Mouse (Mus musculus): ENCODE measurements around the gene Nrg4.
A peak's percentile ranks its signal among the peaks of the same experiment; 100 is the strongest.
"Not testable (repeated sequence)": the region's sequence is repeated elsewhere in the genome, so short reads cannot be mapped to it uniquely, and the experiment has no call there.

Nrg4 gene

DNA sequence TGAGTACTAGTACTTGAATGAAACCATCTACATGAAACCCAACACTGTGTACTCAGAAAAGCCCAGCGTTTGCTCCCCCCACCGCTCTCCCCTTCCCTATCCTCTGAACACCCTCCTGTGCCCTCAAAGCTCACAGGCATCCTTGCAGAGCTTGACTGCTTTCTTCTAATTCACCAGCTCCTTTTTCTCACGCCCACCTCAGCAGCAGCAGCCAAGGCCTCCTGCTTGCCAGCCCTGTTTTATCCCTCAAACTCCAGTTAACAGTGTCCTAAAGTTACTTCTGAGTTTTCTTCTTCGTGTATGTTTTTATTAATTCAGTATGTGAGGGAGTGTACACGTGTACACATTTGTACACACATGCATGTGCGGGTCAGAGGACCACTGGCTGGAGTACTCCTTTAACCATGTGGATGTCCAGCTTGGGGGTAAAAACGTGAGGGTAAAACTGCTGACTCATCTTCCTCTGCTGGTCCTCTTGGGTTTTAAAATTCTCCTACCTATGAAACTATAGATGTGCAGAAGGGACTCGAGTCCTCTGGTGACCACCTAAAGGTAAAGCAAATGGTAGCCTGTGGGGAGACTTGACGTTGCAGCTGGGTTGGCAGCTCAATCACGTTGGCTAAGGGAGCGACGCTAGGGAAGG is 12.9 kb downstream of the Nrg4 start:
- DNase-seq = no peak

DNA sequence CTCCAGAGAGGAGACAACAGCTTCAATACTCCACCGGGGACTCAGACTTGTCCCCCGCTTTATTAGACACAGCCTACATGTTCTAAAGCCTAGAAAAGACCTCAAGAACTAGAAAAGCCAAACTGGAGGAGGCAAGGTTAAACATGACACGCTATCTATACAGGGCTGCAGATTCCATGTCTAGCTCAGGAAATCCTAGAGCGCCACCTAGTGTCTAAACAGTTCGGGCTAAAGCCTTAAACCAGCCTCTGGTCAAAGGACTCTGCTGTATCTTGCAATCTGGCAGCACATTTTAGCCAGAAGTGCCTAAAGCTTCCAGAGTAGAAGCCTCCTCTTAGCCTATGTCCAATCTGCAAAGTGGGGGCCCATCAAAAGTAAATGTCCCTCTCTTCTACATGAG is 15.1 kb downstream of the Nrg4 start:
- peak; percentile 85 for DNase-seq

DNA sequence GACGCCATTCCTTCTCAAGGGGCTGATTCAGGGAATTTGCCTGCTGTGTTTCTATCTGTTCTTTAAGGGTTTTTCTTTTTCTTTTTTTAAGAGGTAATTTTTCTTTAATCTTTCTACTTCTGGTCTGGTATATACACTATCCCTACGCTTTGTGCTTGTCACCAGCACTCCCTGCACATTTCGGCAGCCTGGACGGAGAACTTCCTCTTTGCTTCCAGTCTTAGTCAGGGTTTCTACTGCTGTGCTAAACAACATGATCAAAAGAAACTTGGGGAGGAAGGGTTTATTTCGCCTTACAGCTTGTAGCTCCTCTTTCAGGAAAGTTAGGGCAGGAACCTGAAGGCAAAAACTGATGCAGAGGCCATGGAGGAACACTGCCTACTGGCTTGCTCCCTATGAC is 18.2 kb downstream of the Nrg4 start:
- no peak for DNase-seq

DNA sequence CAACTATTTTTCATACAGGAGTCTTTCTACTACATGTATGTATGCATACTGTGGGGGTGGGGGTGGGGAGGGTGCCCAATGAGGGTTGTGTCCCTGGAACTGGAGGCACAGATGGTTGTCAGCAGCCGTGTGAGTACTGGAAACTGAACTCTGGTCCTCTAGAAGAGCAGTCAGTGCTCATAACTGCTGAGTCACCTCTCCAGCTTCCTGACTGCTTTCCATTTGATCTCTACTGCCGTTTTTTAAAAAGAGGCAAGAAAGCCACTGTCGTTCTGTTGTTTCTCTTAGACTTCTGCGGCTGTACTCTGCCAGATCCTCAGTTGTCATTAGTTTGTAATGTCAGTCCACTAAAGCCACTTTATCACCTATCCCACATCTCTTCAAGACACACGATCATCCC is 19.1 kb downstream of the Nrg4 start:
- no peak for DNase-seq

DNA sequence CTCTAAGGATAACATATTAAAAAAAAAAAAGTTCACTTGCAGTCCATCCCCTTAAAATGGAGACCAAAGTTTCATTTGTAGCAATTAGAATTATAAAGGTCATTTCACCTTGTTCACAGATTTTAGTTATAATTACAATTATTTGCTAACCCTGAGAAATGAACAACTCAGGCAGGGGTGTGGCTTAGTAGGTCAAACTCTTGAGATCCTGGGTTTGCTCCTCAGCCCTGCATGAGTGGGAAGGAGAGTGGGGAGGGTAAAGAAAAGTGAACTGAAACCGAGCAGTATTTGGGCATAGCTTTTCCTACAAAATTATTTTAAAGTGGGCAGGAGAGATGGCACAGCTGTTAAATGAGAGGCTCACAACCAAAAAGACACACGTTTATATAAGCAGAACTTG is 19.6 kb downstream of the Nrg4 start:
- DNase-seq = no peak

DNA sequence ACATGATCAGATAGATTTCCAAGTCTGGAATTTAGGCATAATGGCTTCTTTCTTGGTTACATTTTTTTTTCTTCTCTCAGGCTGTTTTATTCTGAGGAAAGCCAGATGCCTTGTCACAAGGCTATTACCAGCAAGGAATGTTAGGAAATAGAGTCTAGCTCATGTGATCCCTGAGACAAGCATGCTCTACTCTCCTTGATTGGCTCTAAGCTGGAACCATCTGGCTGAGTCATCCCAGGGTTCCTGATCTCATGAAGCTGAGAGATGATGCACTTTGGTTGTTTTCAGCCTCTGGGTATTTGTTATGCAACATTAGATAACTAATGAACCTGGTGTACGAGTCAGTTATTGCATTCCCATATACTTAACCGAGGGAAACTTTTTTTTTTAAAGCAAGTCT is 30.4 kb downstream of the Nrg4 start:
- no peak for DNase-seq

DNA sequence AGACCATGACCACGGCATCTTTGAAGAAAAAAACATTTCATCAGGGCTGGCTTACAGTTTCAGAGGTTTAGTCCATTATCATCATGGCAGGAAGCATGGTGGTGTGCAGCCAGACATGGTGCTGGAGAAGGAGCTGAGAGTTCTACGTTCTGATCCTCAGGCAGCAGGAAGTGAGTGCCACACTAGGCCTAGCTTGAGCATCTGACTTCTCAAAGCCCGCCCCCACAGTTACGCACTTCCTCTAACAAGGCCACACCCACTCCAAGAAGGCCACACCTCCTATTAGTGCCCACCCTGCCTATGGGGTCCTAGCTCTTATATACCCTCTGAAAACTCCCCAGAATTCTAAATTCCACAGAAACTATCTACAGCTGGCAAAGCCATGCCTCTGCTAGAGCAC is 34.7 kb downstream of the Nrg4 start:
- DNase-seq = no peak

DNA sequence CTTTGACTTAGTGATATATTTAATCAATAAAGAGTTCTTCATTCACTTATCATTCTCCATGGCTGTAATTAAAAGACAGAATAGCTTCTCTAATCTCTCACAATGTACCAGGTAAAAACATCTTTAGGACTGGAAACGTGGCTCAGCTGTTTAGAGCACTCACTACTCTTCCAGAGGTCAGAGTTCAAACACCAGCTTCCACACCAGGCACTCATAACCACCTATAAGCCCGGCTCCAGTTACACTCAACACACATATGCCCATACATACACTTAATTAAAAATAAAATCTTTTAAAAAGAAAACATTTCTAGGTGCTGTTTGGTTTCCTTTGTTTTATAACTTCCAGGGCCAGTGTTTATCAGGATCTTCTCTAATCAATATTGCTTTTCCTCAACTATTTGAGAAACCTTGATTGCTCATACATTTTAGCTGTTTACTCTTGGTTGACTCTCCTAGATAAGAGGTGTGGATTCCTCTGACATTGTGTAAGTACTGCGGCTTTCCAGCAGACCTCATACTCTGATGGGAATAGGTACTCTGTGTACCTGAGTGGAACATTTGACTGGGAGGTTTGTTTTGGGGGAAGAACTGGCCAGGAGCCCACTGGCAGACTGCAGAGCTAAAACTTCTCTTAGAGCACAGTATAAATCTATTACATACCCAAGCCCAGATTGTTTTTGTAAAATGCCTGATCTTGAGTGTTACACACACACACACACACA is 37.0 kb downstream of the Nrg4 start:
- no peak for DNase-seq

DNA sequence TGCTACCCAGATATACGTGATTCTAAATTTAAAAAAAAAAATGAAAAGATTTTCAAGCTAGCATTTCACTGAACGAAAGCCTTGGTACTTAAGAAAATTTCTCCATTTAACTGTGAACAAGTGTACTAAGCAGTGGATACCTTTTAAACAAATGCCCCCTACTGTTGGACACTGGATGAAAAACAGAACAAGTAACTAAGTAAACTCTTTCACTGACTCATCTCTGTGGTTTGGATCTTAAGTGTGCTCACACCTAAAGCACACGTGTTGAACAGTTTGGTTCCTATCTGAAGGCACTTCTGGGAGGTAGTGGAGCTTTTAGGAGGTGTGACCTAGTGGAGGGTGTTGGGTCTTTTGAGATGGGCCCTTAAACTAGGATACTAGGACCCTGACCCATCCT is 41.4 kb downstream of the Nrg4 start:
- no peak for DNase-seq

DNA sequence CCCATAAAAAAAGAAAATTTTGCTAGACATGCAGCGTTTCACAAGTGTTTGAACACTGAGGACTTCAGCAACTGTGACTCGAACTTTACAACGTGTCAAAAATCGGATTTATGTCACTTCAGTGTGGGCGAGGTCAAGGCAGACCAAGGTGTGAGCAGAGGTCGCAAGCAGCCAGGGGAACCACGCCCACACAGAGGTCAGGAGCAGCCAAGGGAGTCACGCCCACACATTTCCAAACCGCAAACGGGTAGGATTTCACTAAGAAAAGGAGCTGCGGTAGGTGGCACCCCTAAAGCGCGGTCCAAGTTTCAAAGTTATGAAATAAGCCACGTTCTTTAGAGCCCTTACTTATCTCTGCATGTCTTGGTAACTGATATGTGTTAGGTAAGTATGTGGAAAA is 43.1 kb downstream of the Nrg4 start:
- no peak for DNase-seq

DNA sequence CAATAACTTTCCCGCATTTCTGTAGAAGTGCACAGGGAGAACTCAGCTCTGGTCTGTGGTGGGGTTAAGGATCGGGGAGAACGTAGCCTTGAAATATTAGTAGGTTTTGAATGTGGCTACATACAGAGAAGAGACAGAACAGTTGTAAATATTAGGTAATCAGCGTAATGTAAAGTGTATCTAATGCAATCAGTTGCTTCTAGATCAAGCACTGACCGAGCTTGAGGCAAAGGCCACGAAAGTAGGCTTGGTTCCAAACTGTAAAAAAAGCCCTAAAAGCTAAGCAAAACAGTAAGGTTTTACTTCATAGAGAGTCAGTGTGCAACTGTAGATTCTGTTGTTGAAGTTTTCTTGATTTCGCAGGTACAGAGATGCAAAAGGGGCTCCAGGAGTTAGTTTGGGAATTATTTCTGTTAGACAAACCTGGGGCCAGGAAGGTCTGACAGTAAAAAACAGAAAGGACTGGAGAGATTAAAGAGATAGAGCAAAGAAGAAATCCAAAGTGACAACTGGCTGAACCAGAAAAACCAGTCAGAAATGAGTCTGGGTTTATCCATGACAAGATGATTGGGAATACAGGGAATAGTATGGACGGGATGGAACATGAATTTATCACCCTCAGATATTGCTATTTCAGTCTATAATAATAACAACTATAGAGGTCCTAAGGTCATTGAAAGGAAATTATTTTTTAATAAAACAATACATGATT is 47.4 kb downstream of the Nrg4 start:
- no peak for DNase-seq

DNA sequence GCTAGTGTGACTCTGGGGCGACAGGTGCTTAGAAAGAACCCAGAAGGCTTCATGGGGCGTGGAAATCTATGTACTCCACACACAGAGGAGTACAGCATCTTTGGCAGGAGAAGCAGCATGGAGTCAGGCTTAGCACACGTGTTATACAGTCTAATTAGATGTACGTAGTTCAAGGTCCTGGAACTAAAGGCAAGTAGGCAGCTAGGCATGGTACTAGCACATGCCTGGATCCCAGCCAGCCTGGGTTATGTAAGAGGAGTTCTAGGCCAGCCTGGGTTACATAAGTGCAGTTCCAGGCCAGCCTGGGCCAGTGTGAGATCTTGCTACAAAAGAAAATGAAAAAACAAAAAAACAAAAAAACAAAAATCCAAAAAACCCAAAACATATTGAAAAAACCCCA is 49.1 kb downstream of the Nrg4 start:
- DNase-seq = peak; percentile 91

DNA sequence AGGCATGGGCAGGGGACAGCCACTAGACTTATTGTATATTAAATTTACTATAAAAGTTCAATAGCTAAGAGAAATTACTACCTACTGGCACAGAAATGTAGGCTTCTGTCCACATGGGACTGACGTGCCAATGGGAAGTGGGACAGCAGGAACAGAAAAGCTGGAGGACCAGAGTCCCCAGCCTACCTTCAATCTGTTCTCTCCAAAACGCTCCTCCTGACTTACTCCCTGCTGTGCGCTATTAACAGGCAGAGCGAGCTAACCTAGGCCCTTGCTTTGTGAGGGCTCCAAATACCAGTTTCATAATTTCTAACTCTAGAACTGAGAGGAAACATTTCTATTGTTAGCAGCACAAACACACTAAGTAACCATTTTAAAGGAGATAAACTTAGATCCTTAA is 52.7 kb downstream of the Nrg4 start:
- DNase-seq = peak; percentile 93

DNA sequence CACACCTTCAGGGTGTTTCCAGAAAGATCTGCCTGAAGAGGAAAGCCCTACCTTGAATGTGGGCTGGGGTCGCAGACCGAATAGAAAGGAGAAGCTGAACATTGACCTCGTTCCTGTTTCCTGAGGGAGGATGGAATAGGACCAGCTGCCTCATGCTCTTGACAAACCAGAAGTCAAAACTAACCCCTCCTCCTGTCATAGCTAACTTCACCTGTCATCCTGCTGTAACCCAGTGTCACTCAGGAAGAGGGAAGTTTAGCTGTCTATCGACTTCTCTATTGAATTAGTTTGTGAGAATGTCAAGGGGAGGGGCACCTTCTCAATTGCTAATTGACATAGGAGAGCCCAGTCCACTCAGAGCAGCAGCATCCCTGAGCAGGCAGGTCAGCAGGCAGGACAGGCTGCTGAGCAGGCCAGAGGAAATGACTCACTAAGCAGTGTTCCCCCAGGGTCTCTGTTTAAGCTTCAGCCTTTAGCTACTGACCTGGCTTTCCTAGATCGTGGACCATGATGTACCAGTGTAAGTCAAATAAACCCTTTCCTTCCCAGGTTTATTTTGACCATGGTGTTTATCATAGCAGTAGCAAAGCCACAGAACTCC is 54.6 kb downstream of the Nrg4 start:
- DNase-seq = no peak

DNA sequence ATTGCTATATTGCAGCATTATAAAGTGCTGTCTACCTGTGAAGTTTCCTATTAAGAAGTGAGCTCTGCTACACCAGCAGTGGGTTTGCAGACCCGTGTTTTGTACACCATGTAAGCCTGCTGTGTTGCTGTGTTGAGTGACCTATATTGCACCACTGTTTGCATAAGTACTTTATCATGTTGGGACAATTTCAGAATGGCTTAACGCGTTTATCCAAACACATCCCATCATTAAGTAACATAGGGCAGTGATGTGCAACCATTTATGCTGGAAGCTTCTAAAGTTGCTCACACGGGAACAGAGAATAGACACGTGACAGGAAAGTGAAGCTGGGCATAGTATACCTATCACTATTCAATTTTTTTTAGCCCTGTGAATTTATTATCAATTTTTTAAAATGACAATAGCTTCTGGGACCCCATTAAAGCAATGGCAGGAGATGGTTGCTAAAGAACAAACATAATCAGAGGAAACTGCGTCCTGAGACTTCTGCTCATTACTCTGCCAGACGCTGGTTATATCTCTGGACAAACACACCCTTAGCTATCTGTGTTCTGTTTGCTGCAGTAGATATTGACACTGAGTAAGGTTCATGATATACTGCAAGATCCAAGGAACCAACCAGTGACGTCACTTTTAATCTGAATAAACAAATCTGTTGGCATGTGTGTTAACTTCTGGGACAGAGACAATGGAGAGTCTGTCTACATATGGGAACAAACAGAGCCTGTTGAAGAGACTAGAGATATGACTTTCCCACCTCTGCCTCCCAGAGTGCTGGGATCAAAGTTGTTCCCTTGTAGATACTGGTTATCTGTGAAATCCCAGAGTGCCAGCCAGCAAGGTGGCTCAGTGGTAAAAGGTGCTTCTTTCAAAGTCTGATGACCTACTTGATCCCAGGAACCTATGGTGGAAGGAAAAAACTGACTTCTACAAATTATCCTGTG is 62.0 kb downstream of the Nrg4 start:
- DNase-seq = no peak

DNA sequence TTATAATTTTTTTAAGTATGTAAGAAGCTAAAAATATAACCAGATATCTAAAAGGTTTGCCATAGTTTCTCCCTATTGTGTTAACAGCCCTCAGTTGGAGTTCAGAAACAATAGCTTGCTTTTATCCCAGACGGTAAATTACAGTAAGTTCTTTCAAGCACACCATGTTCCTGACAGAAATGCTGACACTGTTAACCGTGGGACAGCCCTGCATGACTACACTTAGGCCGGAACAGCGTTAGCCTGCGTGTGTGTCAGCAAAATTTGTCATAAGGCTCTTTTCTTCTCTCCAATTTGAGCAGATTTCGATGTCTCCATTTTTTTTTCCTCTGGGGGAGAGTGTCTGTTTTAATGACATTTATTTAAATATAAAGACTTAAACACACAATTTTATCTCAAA is 66.9 kb downstream of the Nrg4 start:
- no peak for DNase-seq

DNA sequence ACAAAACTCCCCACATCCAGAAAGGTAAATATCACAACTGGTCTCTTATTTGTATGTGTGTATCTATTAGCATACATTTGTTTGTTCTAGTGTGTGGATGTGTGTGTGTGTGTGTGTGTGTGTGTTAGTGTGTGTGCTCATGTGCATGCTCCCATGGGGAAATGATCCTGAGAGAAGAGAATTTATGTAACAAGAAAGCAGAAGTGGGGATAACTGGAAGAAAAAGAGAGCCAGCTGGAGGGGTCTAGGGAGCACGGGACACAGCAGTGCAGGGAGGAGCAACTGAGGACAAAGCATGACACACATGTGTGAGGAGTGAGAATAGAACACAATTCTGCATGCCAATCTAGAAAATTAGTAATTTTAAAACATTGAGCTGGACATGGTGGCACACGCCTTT is 69.5 kb downstream of the Nrg4 start:
- DNase-seq = no peak

DNA sequence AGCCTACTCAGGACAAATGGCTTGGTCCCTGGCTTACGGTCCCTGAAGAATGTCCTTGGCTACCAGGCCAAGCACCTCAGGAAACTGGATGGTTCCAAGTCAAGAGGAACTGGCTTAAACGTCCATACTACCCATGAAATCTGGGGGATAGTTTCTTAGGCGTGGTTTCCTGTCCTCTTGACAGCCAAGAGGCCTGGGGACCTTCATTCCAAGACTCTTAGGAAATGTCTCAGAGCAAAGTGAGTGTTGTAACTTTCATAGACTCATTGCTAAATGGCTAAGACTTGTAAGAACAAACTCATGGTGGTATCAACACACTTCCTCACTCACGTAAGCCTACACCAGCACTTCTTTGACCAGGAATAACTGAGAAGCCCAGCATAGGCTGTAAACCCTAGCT is 71.0 kb downstream of the Nrg4 start:
- DNase-seq = no peak

DNA sequence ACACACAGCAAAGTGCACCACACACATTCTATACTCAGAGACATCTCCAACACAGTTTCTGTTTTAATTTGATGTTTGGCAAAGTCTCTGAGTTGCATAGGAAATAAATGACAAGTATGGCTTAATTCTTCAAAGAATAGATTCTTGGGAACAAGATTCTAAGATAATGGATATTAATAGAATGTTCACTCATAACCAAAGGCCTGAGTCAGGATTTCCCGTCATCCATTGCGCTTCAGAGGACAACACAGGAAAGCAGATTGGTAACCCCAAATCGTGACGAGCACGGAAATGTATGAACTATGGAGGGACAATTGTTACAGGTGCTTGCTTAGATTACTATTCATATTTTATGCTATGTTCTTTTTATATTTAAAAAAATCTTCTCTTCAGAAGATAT is 71.6 kb downstream of the Nrg4 start:
- DNase-seq = no peak

DNA sequence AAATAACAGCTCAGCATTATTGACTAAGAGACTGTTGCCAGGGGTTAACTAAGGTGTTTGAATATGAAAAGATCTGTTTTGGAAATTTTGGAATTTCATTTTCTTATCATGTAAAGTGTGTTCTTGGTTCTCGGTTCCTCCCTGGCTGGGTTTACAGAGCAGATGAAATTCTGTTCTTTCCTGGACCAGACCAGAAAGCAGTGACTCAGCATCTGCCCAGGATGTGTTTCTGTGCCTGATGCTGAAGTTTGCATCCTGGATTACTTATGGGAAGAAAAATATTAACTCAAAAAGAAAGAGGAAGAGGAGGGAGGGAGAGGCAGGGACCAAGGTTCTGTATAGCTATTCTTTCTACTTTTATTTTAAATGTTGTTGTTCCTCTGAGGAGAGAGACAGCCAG is 72.8 kb downstream of the Nrg4 start:
- no peak for DNase-seq

DNA sequence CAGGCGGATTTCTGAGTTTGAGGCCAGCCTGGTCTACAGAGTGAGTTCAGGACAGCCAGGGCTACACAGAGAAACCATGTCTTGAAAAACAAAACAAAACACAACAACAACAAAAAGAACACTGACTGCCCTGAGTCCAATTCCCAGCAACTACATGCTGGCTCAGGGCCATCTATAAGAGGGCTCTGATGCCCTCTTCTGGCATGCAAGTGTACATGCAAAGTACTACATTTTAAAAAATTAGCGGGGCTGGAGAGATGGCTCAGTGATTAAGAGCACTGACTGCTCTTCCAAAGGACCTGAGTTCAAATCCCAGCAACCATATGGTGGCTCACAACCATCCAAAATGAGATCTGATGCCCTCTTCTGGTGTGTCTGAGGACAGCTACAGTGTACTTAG is 74.5 kb downstream of the Nrg4 start:
- DNase-seq = not testable (repeated sequence)

DNA sequence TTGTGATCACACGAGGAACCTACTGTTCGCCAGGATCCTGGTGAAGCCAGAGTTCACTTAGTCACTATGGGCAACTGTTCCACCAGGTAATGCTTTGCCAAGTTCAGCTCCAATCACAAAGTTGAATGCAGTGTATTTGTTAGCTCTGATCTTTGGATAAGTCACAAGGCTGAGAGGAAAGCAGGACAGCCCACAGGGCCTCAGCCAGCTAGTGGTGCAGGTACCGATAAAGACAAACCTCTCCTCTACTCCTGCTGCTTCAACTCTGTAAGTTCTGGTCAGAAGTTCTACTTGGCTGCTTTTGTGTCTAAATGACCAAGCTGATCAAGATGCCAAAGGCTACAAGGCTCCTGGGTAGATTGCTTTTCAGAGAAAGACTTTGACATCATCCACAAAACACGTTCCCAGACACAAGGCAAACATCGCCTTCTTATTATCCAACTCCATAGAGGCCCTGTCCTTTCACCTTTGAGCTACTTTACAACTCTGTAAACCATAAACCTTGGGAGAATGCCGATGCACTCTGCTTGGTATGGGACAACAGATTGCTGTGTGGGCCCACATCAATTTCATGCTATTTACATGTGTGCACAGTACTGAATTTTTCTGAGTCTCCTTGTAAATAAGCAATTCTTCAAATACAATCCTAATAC is 75.9 kb downstream of the Nrg4 start:
- DNase-seq = no peak
